Mouse (Mus musculus): Measurements from ENCODE around the gene Serpinb6c.
"Not testable (repeated sequence)": the region's sequence is repeated elsewhere in the genome, so short reads cannot be mapped to it uniquely, and the experiment has no call there.

Gene Serpinb6c

GRCm38 (mm10) chr13:33905176-33905954 is at the start of gene Serpinb6c:
Gene Serpinb6c, minus strand, starts transcription at chr13:33905708.
- no peak for DNase-seq (ENCODE audit: extremely low spot score)

- DNase-seq (ENCODE audit: extremely low spot score), result no peak
Measured at GRCm38 (mm10) chr13:33952947-33953346, 47.4 kb upstream of the Serpinb6c start.

- no peak for DNase-seq (ENCODE audit: extremely low spot score)
Measured at GRCm38 (mm10) chr13:33952075-33952449, 46.6 kb upstream of the Serpinb6c start.

- no peak for DNase-seq (ENCODE audit: extremely low spot score)
Measured at GRCm38 (mm10) chr13:33951308-33952074, 46.0 kb upstream of the Serpinb6c start.

- peak; percentile 18 for DNase-seq (ENCODE audit: extremely low spot score)
Measured at GRCm38 (mm10) chr13:33942212-33942779, 36.8 kb upstream of the Serpinb6c start.

DNA sequence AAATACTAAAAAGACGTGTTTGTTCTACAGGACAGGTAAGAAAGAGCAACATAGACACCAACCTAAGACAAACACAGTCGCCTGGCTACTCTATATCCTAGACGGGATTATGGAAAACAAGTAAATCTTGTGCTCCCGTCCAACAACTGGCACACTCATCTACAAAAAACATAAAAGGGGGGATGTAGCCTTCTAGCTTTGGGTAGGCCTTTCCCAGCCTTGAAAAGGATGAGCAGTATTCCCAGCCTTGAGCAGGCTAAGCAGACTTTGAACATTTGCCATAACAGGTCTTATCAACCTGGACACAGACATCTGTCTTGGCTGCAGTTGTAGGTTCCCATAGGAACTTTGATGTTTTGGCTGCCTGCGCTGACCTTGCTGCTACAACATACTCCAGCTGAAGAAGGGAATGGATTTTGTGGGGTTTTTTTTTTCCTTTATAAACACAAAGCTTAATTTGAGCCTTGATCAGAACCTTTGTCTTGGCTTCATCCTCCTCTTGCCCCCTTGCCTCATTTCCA is 35.8 kb upstream of the Serpinb6c start:
- no peak for DNase-seq (ENCODE audit: extremely low spot score)

DNA sequence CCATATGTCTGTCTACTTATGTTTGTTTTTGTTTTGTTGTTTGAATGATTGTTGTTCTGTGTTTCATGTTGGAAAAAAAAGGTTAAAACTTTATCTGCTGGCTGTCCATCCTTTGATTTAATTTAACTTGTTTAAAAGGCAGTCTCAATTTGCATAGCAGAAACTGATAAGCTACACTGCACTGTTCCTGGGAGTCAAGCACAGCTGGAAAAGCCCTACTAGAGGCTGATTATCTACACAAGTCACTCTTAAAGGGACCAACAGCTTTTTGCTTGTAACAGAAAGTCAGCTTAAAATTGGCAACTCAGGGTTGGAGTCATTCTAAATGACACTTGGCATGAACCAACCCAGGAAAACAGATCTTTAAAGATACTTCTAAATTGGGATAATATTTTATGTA is 32.1 kb upstream of the Serpinb6c start:
- not testable (repeated sequence) for DNase-seq (ENCODE audit: extremely low spot score)

DNA sequence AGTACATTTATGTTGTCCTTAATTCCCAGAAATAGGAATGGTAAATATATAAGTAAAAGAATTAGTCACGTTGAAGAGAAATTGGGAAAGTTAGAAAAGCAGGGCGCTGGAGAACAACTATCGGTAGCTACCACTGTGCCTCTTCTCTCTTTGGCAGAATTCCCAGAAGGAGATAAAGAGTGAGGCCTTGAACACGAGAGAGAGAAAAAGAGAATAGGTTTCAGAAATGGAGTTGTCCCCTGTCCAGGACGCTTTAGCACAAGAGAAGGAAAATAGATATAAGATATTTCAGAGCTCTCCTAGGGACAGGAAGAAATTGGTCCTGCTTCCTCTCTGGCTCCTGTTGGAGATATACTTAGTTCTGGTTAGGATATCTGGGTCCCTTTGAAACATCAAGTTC is 31.6 kb upstream of the Serpinb6c start:
- no peak for DNase-seq (ENCODE audit: extremely low spot score)

- peak; percentile 69 for DNase-seq (ENCODE audit: extremely low spot score)
Measured at GRCm38 (mm10) chr13:33935465-33936181, 30.1 kb upstream of the Serpinb6c start.

- no peak for DNase-seq (ENCODE audit: extremely low spot score)
Measured at GRCm38 (mm10) chr13:33934743-33935142, 29.2 kb upstream of the Serpinb6c start.

GRCm38 (mm10) chr13:33930912-33931311 is 25.4 kb upstream of the Serpinb6c start:
- no peak for DNase-seq (ENCODE audit: extremely low spot score)

DNA sequence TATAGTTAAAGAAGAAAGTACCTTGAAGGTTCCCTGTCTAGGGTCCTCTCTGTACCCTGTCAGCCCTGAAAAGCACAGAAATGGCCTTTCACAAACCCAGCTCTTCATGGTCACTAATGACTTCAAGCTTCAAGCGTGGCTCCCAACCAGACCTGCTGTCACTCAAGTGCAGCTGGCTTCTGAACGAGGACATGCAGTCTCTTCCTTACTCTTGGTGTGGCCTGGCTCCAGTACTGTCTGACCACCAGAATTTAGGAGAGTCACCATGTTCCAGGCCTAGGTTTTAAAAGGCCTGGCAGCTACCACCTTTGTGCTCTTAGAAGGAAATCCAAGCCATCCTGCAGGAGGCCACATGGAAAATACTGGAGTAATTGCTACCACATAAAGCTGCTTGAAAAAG is 24.8 kb upstream of the Serpinb6c start:
- DNase-seq (ENCODE audit: extremely low spot score), result no peak

GRCm38 (mm10) chr13:33921699-33922098 is 16.2 kb upstream of the Serpinb6c start:
- no peak for DNase-seq (ENCODE audit: extremely low spot score)

DNA sequence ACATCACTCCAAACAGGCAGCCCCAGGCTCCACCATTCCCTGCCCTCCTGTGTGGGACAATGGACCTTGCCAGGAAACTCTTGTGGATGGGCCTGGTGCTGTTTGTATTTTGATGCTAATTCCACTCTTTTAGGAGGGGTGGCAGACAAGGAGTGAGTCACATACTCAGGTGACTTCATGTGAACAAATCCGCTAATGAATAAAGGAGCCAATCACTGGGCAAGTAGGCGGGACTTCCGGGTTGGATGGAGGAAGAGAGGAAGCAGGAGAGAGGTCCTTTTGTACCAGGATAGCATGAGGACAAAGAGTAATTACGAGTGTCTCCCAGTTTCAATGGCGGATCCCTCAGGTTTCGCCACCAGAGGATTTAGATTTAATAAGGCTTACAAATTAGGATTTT is 15.5 kb upstream of the Serpinb6c start:
- no peak for DNase-seq (ENCODE audit: extremely low spot score)

- DNase-seq (ENCODE audit: extremely low spot score), result no peak
Measured at GRCm38 (mm10) chr13:33906821-33907220, 1.3 kb upstream of the Serpinb6c start.

- DNase-seq (ENCODE audit: extremely low spot score), result no peak
Measured at GRCm38 (mm10) chr13:33903290-33903689, 2.2 kb downstream of the Serpinb6c start.

GRCm38 (mm10) chr13:33894207-33894606 is 11.3 kb downstream of the Serpinb6c start:
- DNase-seq (ENCODE audit: extremely low spot score), result peak; percentile 12

- DNase-seq (ENCODE audit: extremely low spot score), result no peak
Measured at GRCm38 (mm10) chr13:33843308-33843707, 62.2 kb downstream of the Serpinb6c start, which contains the start of gene Serpinb6e. Gene Serpinb6e, minus strand, starts transcription at chr13:33843408.

- no peak for DNase-seq (ENCODE audit: extremely low spot score)
Measured at GRCm38 (mm10) chr13:33830751-33831150, 74.8 kb downstream of the Serpinb6c start.
